Mouse (Mus musculus) lung, adult 2 months (tissue): ENCODE measurements around the gene Btg3. TPM values are rescaled to one million over a fixed set of nuclear protein-coding genes. Genes with fewer than 3 reads are reported as not detected.
A peak's percentile ranks its signal among the peaks of the same experiment; 100 is the strongest.

Source experiments
- DNase-seq: peaks from one replicate; pipeline ENCODE4 v3.0.0; 2022
- H3K4me1 ChIP-seq: fragments of 200-500 bp; 2 replicates; pipeline ENCODE4 v1.6.1; 2011; ENCODE audit warnings: low read length; ENCODE audit not compliant: control insufficient read depth, insufficient read depth
- H3K4me3 ChIP-seq: fragments of 200-500 bp; replicated peaks from 2 replicates; pipeline ENCODE3; 2011; ENCODE audit warnings: low read depth, mild to moderate bottlenecking, control low read depth, low read length; ENCODE audit errors: extremely low read depth
- CTCF ChIP-seq: fragments of 200-500 bp; IDR thresholded peaks from 2 replicates; pipeline ENCODE4 v1.5.1; 2011; ENCODE audit warnings: mild to moderate bottlenecking, low read length, control low read depth; ENCODE audit not compliant: insufficient read depth
- POLR2A ChIP-seq: fragments of 200-500 bp; IDR thresholded peaks from 2 replicates; pipeline ENCODE4 v1.6.1; 2011; ENCODE audit warnings: low read depth, mild to moderate bottlenecking, control low read depth, low read length, borderline replicate concordance; ENCODE audit errors: extremely low read depth
- WGBS: fragments of 180-500 bp; shearing (Covaris S2); methylation state at CpG from one replicate; pipeline ENCODE4 v1.1.7; 2018; 5-methylcytosine and 5-hydroxymethylcytosine counted together
- polyA plus RNA-seq: library from polyadenylated mRNA; depleted of rRNA; stranded (reverse); fragments of >200 nt; gene quantifications from 2 replicates; pipeline ENCODE4 v1.2.3, GENCODE M21; 2012

Gene Btg3
- polyA plus RNA-seq, 1 experiment: 10.3 TPM

DNA sequence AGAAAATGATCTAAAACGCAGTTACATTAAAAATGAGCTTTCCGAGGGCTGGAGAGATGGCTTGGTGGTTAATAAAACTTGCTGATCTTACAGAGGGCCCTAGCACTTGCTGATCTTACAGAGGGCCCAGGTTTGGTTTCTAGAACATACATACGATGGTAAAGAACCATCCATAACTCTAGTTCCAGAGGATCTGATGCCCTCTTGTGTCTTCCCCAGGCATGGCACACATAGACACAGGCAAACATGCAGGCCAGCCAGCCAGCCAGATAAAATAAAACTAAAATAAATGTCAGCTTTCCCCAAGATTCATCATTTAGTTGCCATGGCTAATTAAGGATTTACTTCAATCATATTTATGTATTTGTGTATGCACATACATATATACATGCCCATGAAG lies 19.2 kb downstream of the Btg3 start:
- Histone ChIP-seq H3K4me3 (no peak overlapping the region), H3K4me1 (no peaks in the 10 kb centered on the region; the same call in none of the 2 replicates)
- 93% methylated on average over 3 of the region's 3 CpGs for WGBS
- TF ChIP-seq CTCF: 0 out of 2 replicates have a peak, but pooled peaks have one; percentile 13
- TF ChIP-seq POLR2A: no peak
- no peak for DNase-seq

DNA sequence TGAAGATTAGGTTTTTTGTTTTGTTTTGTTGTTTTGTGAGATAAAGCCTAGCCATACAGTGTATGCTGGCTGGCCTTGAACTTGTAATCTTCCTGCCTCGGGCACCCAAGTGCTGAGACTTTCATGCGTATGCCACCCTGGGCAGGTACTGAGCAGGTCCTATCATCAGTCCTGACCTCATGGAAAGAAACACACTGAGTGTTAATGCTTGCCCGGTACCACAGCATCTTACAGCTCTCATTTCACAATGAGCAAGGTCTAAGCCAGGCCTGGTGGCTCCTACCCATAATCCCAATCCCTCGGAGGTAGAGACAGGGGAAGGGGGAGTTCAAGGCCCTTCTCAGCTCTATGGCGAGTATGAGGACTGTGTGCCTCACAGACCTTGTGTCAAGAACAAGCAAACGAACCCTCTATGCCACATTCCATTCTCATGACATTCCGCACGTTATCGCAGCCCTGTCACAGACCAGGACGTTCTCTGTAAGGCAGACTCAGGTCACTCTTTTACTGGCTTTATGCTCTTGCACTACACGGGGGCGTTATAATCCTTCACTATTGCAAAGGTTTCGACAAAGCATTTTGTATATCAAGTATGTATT lies 29.6 kb downstream of the Btg3 start:
- H3K4me1 ChIP-seq: peaks cover 3% of the 10 kb centered on the region; the same call in 1 of the 2 replicates
- WGBS: 63% methylated on average over 13 of the region's 13 CpGs
- H3K4me3 ChIP-seq: no peak overlapping the region
- TF ChIP-seq CTCF (no peak), POLR2A (no peak)
- no peak for DNase-seq

DNA sequence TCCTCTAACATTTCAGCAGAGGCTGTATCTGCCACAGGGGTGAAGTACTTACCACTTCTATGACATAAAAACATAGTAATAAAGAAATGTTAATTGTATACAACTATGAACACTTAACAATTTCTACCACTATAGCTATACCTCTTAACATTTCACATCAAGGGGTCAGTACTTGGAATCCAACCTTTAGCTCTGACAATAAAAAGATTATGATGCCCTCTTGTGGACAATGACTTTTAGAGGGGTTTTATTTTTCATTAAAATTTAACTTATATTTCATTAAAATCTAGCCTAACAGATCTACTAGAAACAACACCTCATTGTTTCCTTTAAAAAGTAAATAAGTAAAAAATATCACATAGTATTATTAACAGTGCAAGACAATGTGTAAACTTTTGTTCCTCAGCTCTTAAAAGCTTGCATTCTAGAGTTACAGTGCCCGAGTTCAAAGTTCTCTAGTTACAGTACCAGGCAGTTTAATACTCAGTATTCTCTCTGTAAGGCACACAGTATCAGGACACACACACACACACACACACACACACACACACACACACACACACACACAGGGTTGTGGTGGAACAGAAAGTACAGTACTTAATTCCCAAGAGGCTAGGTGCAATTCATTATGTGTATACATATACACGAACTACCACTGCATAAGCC lies 30.2 kb downstream of the Btg3 start:
- no peak for TF ChIP-seq CTCF
- no peak for TF ChIP-seq POLR2A
- 78% methylated on average over 2 of the region's 2 CpGs for WGBS
- peaks cover 3% of the 10 kb centered on the region; the same call in 1 of the 2 replicates for H3K4me1 ChIP-seq
- H3K4me3 ChIP-seq: no peak overlapping the region
- DNase-seq: no peak

DNA sequence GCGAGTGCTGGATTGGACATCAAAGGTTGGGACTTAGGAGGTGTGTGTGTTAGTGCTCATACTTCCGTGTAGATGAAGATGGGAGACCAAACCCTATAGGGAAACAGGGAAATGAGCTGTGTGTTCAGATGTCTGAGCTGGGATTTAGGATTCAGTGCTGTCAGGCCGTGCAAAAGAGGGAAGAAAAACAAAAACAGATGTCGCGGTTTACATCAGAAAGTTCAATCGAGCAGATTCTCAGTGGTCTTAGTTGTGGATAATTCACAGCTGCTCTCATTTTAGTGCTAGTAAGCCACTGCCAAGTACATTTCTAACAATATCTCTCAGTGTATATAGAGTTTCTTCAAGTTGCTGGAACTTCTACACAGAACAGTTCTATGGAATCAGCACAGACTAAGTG lies 33.2 kb downstream of the Btg3 start:
- WGBS: 66% methylated on average over 6 of the region's 6 CpGs
- Histone ChIP-seq H3K4me1 (peaks cover 3% of the 10 kb centered on the region; the same call in 1 of the 2 replicates), H3K4me3 (no peak overlapping the region)
- TF ChIP-seq CTCF (no peak), POLR2A (no peak)
- DNase-seq: no peak

DNA sequence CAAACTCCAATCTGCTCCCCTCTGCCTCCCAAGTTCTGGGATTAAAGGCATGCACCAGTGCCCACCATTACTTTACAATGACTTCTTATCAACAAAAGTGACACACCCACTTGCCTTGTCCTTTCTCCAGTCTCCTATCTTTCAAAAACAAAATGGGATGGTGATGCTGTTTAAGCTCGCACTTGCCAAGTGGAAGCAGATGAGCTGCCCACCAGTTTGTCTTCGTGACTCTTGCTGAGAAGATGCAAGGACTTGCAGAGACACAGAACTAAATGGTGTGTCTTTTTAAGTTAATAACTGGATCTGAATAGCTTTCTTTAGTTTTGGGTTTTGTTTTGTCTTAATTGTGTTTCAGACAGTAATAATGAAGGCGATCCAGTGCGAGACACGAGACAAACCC lies 34.2 kb downstream of the Btg3 start:
- peaks cover 3% of the 10 kb centered on the region; the same call in 1 of the 2 replicates for H3K4me1 ChIP-seq
- TF ChIP-seq CTCF (no peak), POLR2A (no peak)
- DNase-seq: no peak
- 93% methylated on average over 5 of the region's 5 CpGs for WGBS
- H3K4me3 ChIP-seq: no peak overlapping the region

DNA sequence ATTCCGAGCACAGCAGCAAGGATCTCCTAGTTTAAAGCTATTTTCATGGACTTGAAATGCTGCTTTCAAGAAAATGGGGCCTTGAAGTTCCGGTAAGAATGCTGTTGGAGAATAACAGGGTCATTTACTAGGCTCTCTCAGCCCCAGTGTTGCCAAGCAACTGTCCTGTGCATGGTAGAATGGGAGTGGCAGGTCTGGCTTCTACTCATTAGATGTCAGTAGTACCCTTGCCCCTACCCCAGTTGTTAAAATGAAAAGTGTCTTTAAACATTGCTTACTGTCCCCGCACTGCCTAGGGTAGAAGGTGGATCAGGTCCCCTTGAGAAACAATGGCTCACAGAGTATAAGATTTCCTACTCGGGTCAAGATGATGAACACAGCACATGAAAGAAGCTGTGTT lies 35.6 kb downstream of the Btg3 start:
- DNase-seq: no peak
- Histone ChIP-seq H3K4me1 (no peaks in the 10 kb centered on the region; the same call in 1 of the 2 replicates), H3K4me3 (no peak overlapping the region)
- TF ChIP-seq CTCF (no peak), POLR2A (no peak)
- WGBS: 86% methylated on average over 4 of the region's 4 CpGs

DNA sequence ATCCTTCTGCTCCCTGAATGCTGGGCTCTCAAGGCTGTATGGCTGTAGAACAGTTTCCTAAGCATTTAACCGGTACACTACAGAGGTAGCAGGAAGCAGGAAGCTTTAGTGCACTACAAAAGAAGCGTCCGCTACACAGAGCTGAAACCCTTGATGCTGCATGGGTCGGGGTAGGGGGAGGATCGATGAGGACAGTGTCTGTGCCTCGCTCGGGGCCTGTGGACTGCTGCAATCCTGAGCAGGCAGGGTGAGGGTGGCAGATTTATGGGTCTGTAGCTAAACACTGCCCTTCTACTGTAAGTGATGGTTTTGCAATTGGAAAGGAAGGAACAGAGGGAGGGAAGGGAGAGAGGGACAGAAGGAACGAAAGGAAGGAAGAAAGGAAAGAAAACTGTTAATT lies 39.8 kb downstream of the Btg3 start:
- no peak overlapping the region for H3K4me3 ChIP-seq
- TF ChIP-seq POLR2A (no peak), CTCF (no peak)
- 45% methylated on average over 8 of the region's 8 CpGs for WGBS
- no peak for DNase-seq
- no peaks in the 10 kb centered on the region for H3K4me1 ChIP-seq

DNA sequence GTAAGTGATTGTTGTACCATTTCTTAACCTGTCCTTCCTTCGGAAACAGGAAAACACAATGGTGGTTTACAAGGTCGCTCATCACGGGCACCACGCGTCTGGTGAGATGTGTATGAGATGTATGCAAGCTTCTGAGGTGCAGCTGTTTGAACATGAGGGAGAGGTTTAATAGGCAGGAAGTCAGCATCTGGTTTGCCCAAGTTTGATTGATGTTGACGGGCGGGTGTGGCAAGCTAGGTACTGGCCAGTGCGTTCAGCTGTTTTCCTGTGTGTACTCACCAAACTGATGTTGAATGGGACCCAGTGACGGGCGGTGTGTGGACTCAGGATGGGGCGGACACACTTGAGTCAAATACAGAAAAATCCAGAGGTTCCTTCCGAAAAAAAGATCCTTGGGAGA lies 49.0 kb downstream of the Btg3 start:
- Histone ChIP-seq H3K4me3 (no peak overlapping the region), H3K4me1 (no peaks in the 10 kb centered on the region)
- TF ChIP-seq CTCF (no peak), POLR2A (no peak)
- 64% methylated on average over 12 of the region's 12 CpGs for WGBS
- no peak for DNase-seq

DNA sequence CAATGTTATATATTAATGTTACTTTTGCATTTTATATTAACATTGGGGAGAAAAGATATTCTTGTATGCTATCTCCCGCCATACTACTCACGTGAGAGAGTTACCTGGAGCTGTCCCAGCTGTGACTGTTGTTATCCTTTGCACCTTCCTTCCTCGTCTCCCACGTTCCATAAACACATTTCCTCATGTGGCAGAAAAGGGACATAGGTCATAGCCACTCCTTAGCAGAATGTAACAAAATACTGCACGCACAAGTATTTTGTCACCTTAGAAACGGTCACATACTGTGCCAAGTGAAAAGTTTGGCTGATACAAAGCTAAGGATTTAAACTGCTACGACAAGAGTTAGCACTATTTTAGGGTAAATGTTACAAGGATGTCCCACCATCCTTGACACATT lies 49.4 kb downstream of the Btg3 start:
- TF ChIP-seq POLR2A (no peak), CTCF (no peak)

DNA sequence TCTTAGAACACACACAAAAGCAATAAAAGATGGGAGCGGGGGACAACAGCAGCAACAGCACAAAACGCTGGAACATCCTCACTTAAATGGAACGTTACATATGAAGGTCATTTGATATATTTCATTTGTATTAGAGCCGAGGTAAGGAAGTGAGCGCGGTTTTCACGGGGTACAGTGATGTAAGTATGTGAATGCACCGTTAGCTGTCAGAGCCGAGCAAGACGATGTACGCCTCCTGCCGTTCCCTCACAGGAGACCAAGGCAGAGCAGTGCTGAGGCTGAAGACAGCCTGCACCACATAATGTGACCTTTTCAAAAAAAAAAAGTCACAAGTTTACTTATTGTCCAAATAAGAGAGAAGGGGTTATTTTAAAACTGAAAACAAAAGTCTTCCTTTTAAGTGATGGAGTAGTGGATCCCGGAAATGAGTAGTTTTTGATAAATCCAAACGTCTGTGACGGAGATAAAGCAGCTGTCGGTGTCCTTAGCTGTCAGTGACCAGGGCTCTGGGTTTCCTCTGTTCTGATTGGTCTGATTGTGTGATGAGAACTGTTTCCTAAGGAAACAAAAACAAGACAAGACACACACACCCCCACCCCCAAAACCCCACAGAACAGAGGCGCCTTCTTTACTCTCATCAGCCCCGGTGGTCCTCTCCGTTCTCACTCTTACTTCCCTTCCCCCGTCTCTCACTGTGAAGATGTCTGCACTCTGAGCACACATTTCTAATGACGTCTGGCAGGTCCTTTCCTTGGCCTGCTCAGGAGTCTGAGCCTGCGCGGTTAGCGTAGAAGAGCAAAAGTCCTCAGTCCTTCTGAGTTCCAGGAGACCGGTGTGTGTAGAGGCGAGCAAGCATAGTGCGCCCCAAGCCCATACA lies 50.8 kb downstream of the Btg3 start:
- 45% methylated on average over 27 of the region's 27 CpGs for WGBS
- no peak for TF ChIP-seq POLR2A
- TF ChIP-seq CTCF: peak; percentile 39; the same call in 1 of the 2 replicates
- DNase-seq: no peak
- H3K4me1 ChIP-seq: peaks cover 2% of the 10 kb centered on the region; the same call in 1 of the 2 replicates
- peak overlapping the region; percentile 21 for H3K4me3 ChIP-seq

More for the DNA sequence above, 49.4 kb downstream of the Btg3 start:
- no peak for DNase-seq
- Histone ChIP-seq H3K4me3 (no peak overlapping the region), H3K4me1 (no peaks in the 10 kb centered on the region)
- WGBS: 76% methylated on average over 7 of the region's 7 CpGs

DNA sequence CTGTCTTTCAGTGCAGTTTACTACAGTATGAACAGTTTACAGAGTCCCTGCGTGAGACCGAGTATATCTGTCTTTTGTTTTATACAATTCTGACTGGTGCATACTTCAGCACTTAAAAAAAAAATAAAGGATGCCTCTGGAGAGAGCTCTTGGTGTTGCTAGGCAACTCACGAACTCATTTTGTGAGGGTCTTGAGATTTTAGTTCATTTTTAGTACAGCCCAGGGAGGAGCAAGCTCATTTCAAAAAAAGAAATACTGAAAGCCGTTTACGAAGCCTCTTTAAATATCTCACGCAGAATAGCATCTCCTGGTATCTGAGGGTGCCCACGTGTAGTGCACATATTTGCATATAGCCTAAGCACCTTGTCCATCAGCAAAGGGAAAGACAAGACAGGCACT lies 54.9 kb downstream of the Btg3 start:
- 43% methylated on average over 7 of the region's 7 CpGs for WGBS
- H3K4me3 ChIP-seq: no peak overlapping the region
- TF ChIP-seq POLR2A (no peak), CTCF (no peak)
- DNase-seq: no peak
- peaks cover 2% of the 10 kb centered on the region; the same call in 1 of the 2 replicates for H3K4me1 ChIP-seq
